Mouse (Mus musculus): ENCODE measurements around the gene Glyr1.

Gene Glyr1

DNA sequence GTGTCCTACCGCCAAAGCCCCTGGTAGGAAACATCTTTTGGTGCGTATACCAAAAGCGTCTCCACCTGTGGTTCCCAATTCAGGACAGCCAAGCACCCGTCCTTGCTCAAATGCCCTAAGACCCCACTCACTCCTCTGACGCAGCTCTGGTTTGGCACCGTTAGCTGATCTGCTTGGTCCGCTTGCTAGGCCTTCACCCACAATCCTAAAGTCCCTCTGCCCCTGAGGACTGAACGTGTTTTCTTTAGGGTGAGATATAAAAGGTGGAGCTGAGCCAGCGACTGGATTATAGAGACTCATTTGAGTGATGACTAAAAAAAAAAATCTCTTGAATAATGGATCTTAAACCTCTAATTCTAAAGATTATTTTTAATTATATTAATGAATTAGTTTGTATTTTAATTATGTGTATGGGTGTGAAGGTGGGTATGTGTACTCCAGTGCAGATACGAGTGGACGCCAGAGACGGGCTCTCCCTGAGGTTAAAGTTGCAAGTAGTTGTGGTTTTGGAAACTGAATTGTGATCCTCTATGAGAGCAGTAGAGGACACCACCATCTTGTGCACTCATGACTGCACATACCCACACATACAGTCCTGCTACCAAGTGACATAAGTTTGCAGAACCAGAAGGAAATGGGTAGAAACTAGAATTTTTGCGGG, 84.8 kb downstream of the Glyr1 start:
- peak; percentile 19 for DNase-seq (ENCODE audit: extremely low read depth, low read depth)

Measured in MEL-GATA-1-ER (cell line).